Mouse (Mus musculus): ENCODE data around the gene Rbms3.

- TF ChIP-seq POLR2A (IDR thresholded peaks at IDR 0.05; ENCODE audit: insufficient read depth, low read depth, low read length) (no peak), CTCF (IDR thresholded peaks at IDR 0.05; ENCODE audit: insufficient read depth, low read depth, low read length) (no peak)
Measured at GRCm38 (mm10) chr9:117018301-117018700, 611.4 kb downstream of the Rbms3 start.
